Mouse (Mus musculus) stomach, embryonic 15.5 days (tissue): ENCODE measurements around the gene Ugt1a10. TPM values are rescaled to one million over a fixed set of nuclear protein-coding genes. Genes with fewer than 3 reads are reported as not detected.

Experiments used
- ATAC-seq: fragments of 200-750 bp; cut with Nextera tagmentation; 2 replicates; pipeline ENCODE4 v1.8.0; 2017; ENCODE audit warnings: low read depth, moderate number of reproducible peaks, moderate TSS enrichment; ENCODE audit not compliant: insufficient read depth, low FRiP score
- H3K27ac ChIP-seq: fragments of 300-500 bp; sonication (generic); 2 replicates; pipeline ENCODE4 v1.5.1; 2015; ENCODE audit warnings: mild to moderate bottlenecking, inconsistent platforms
- H3K27me3 ChIP-seq: fragments of 300-500 bp; sonication (generic); replicated peaks from 2 replicates; pipeline ENCODE4 v1.6.1; 2015; ENCODE audit warnings: inconsistent platforms
- H3K36me3 ChIP-seq: fragments of 300-500 bp; sonication (generic); 2 replicates; pipeline ENCODE4 v1.6.1; 2015; ENCODE audit warnings: inconsistent platforms
- H3K4me1 ChIP-seq: fragments of 300-500 bp; sonication (generic); 2 replicates; pipeline ENCODE4 v1.6.1; 2015; ENCODE audit warnings: inconsistent platforms
- H3K4me2 ChIP-seq: fragments of 300-500 bp; sonication (generic); 2 replicates; pipeline ENCODE4 v1.6.1; 2015; ENCODE audit warnings: mild to moderate bottlenecking, inconsistent platforms
- H3K4me3 ChIP-seq: fragments of 300-500 bp; sonication (generic); replicated peaks from 2 replicates; pipeline ENCODE4 v1.5.1; 2015; ENCODE audit warnings: inconsistent platforms
- H3K9ac ChIP-seq: fragments of 300-500 bp; sonication (generic); 2 replicates; pipeline ENCODE4 v1.6.1; 2015; ENCODE audit warnings: inconsistent platforms
- H3K9me3 ChIP-seq: fragments of 300-500 bp; sonication (generic); 2 replicates; pipeline ENCODE4 v1.6.1; 2016; ENCODE audit warnings: inconsistent platforms
- WGBS: fragments of 180-500 bp; shearing (Covaris S2); methylation state at CpG from one replicate; pipeline ENCODE4 v1.1.7; 2015; 5-methylcytosine and 5-hydroxymethylcytosine counted together
- polyA plus RNA-seq: library from polyadenylated mRNA; unstranded; fragments of >200 nt; fragmentation: Nextera tagmentation; extraction: Ambion mirVana; gene quantifications from 2 replicates; pipeline ENCODE4 v1.2.1, GENCODE M21; 2015

Ugt1a10 gene
- polyA plus RNA-seq, 1 experiment from 2014 or later = not detected

DNA sequence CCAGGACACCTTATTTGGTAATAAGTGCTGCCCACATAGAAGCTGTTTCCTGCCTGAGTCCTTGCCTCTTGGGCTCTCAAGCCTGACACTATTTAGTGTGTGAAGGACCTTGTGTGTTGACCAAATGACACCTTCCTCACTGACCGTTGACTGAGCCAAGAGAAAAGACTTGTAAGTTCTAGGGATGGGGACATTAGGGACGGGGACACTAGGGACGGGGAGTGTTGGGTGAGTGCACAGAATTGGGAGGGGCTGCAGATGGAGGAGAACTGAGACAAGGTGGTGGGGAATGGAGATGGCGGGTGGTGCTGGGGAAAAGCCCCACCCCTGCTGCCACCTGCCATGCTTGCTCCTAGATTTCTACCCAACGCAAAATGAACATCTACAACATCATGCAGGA, 174.8 kb downstream of the Ugt1a10 start:
- Histone ChIP-seq H3K4me2 (no peak overlapping the region), H3K4me1 (no peaks in the 10 kb centered on the region), H3K27ac (no peak overlapping the region), H3K36me3 (no peaks in the 10 kb centered on the region), H3K9me3 (peaks cover 8% of the 10 kb centered on the region), H3K9ac (no peak overlapping the region), H3K27me3 (no peaks in the 10 kb centered on the region), H3K4me3 (no peak overlapping the region)
- WGBS = 83% methylated on average over 5 of the region's 5 CpGs
- no peak for ATAC-seq

- peaks cover 6% of the 10 kb centered on the region for H3K9me3 ChIP-seq
- no peak for ATAC-seq
- WGBS = 75% methylated on average over 7 of the region's 7 CpGs
Observed at GRCm38 (mm10) chr1:88230421-88230820, 175.2 kb downstream of the Ugt1a10 start.

DNA sequence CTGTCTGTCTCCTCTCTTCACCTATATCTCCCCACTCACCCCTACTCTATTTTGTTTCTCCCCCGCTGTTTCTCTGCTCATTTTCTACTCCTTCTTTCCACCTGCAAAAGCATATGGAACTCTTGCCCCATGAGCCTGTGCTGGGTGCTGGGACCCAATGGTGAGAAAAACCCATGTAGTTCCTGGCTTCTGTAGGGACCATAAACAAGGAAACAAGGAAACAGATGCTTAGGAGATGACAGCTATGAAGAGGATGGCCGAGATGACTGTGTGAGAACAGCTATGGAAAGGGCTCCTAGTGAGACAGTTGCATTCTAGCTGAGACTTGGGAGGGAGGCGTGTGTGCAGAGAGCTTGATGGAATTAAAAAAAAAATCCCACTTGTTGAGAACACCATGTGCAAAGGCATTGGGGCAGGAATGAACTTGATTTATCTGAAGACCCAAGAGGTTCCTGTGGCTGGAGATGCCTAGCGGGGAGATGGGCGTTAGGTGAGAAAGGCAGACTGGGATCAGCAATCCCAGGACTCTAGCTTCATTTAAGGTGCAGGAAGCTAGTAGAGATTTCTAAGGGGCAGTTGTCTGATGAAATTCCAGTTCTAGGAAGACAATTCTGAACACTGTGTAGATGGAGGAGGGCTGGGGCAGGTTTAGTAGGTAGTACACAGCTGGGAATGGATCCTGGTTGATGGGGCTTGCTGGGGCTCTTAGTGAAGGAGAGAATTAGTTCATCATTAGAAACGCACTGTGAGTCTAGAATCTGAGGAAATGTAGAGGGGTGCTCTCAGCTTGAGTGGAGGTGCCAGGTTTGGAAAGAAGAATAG, 176.0 kb downstream of the Ugt1a10 start:
- Histone ChIP-seq H3K36me3 (no peaks in the 10 kb centered on the region), H3K27ac (no peak overlapping the region), H3K9me3 (peaks cover 7% of the 10 kb centered on the region; the same call in 1 of the 2 replicates), H3K9ac (no peak overlapping the region), H3K27me3 (no peaks in the 10 kb centered on the region), H3K4me3 (no peak overlapping the region), H3K4me2 (no peak overlapping the region), H3K4me1 (no peaks in the 10 kb centered on the region)
- no peak for ATAC-seq
- 77% methylated on average over 6 of the region's 6 CpGs for WGBS

More at GRCm38 (mm10) chr1:88230421-88230820, 175.2 kb downstream of the Ugt1a10 start:
- no peak overlapping the region for H3K9ac ChIP-seq
- no peaks in the 10 kb centered on the region for H3K4me1 ChIP-seq
- no peak overlapping the region for H3K4me2 ChIP-seq
- no peak overlapping the region for H3K27ac ChIP-seq
- no peak overlapping the region for H3K4me3 ChIP-seq
- H3K36me3 ChIP-seq = no peaks in the 10 kb centered on the region
- no peaks in the 10 kb centered on the region for H3K27me3 ChIP-seq

GRCm38 (mm10) chr1:88231803-88232499, 176.8 kb downstream of the Ugt1a10 start:
- Histone ChIP-seq H3K27ac (no peak overlapping the region), H3K9ac (no peak overlapping the region), H3K9me3 (peaks cover 7% of the 10 kb centered on the region; the same call in 1 of the 2 replicates), H3K4me1 (no peaks in the 10 kb centered on the region), H3K4me2 (no peak overlapping the region), H3K36me3 (no peaks in the 10 kb centered on the region), H3K4me3 (no peak overlapping the region), H3K27me3 (no peaks in the 10 kb centered on the region)
- WGBS = 69% methylated on average over 7 of the region's 7 CpGs
- no peak for ATAC-seq

DNA sequence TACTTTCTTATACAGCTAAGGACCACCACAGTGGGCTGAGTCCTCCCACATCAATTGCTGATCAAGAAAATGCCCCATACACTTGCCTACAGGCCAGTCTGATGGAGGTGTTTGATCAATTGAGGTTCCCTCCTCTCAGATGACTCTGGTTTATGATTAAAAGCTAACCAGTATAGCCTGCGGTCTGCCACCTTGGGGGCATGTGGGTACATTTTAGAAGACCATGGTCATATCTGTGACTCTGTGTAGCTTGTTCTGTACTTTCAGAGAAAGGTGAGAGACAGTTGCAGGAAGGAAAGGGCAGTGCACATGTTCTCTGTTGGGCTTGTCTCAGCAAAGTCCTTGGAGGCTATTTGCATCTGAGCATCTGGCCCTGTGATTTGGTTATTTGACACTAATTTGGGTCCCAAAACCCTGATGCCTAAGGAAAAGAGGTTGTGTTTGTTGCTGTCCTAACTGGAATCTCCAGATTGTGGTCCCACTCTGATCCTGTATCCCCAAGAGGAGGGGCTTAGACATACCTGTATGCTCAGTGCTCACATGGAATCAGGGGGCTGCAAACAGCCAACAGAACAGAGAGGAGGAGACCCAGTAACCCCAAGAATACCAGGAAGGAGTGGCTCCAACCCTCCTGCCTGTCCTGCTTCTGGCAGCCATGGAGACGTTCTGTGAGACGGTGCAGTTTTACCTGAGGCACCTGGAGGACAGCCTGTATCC, 177.6 kb downstream of the Ugt1a10 start:
- no peak; the same call in 1 of the 2 replicates for ATAC-seq
- H3K9me3 ChIP-seq = peaks cover 10% of the 10 kb centered on the region; the same call in 1 of the 2 replicates
- WGBS = 59% methylated on average over 3 of the region's 3 CpGs

DNA sequence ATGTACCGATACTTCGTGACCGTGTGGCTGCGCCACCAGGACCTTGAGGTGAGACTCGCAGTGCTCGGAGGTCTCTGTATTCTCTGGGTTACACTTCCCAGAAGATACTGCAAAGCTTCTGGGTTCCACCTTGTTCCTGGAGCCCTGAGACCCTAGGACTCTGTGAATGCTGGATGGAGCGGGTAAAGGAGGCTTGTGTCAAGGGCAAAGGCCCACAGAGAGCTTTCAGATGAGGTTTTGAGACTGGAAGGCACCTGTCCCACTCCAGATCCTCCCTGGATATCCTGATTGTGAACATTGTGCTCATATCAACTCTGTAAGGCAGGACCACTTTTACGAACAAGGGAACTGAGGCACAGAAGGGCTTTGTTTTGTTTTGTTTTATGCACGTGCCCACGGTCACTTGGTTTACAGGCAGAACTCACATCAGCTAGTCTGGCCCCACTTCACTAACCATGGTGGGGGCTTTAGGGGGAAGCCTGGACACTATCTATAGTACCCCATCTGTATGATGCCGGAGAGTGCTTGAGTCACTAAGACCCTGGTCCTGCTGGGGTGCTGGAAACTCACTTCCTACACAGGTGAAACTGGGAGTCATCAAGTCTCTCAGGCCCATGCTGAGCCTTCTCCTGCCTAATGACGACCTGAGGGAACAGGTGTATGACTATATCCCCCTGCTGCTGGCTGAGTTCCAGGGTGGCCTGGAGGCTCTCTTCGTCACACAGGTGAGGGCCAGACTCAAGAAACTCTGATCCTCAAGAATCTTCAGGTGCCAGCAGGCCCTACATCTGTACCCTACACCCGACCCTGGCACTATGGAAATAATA, 178.4 kb downstream of the Ugt1a10 start:
- Histone ChIP-seq H3K4me3 (no peak overlapping the region), H3K4me2 (no peak overlapping the region)
- no peak for ATAC-seq

More for the DNA sequence above, 177.6 kb downstream of the Ugt1a10 start:
- Histone ChIP-seq H3K4me2 (no peak overlapping the region), H3K9ac (no peak overlapping the region), H3K36me3 (no peaks in the 10 kb centered on the region), H3K27ac (no peak overlapping the region), H3K4me3 (no peak overlapping the region), H3K27me3 (no peaks in the 10 kb centered on the region), H3K4me1 (no peaks in the 10 kb centered on the region)

GRCm38 (mm10) chr1:88234248-88234610, 179.0 kb downstream of the Ugt1a10 start:
- no peak for ATAC-seq
- Histone ChIP-seq H3K4me1 (no peaks in the 10 kb centered on the region), H3K36me3 (no peaks in the 10 kb centered on the region), H3K4me2 (no peak overlapping the region), H3K27me3 (no peaks in the 10 kb centered on the region), H3K4me3 (no peak overlapping the region), H3K9me3 (peaks cover 23% of the 10 kb centered on the region; the same call in 1 of the 2 replicates), H3K9ac (no peak overlapping the region), H3K27ac (no peak overlapping the region)
- WGBS = 64% methylated on average over 4 of the region's 4 CpGs

More for the DNA sequence above, 178.4 kb downstream of the Ugt1a10 start:
- Histone ChIP-seq H3K9me3 (peaks cover 18% of the 10 kb centered on the region; the same call in 1 of the 2 replicates), H3K27me3 (no peaks in the 10 kb centered on the region), H3K9ac (no peak overlapping the region), H3K4me1 (no peaks in the 10 kb centered on the region), H3K36me3 (no peaks in the 10 kb centered on the region), H3K27ac (no peak overlapping the region)
- 66% methylated on average over 14 of the region's 14 CpGs for WGBS

- no peaks in the 10 kb centered on the region for H3K4me1 ChIP-seq
- no peaks in the 10 kb centered on the region for H3K27me3 ChIP-seq
- no peak for ATAC-seq
- WGBS = 42% methylated on average over 5 of the region's 5 CpGs
- H3K4me2 ChIP-seq = no peak overlapping the region
- no peak overlapping the region for H3K27ac ChIP-seq
- H3K36me3 ChIP-seq = no peaks in the 10 kb centered on the region
- peaks cover 23% of the 10 kb centered on the region; the same call in 1 of the 2 replicates for H3K9me3 ChIP-seq
- H3K4me3 ChIP-seq = no peak overlapping the region
- H3K9ac ChIP-seq = no peak overlapping the region
Observed at GRCm38 (mm10) chr1:88234646-88235045, 179.5 kb downstream of the Ugt1a10 start.

DNA sequence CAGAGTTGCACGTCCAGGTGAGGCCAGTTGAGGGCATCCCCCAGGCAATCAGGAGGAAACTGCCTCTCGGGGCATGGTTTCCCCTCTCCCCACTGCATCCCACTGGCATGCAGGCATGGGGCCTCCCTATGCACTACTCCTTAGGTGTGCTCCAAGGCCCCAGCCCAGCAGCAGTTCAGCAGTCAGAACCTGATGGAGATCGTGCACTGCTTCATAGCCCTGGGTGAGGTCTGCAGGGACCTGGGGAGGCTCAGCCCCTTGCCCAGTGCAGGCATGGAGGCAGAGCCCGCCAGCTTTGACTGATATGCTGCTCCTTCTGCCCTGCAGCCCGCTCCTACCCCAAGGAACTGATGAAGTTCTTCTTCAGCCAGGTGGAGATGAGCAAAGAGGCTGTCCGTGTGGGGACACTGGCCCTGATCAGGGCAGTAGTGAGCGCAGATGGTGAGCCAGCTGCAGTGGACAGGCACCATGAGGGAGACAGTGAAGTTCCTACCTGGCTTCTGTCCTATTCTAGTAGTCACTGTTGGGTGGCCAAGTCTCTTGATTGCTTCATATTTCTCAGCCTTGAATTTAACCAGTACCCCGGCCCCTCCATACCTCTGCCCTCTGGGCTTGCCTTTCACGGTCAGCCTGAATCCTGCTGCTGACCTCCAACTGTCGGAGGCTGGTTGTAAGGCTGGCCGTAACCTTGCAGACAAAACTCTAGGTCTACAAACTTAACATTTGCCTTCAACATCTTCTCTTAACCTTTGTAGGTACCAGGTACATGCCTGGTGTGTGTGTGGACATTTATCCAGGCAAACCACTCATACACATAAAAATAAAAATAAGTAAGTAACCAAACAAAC, 180.1 kb downstream of the Ugt1a10 start:
- no peaks in the 10 kb centered on the region for H3K4me1 ChIP-seq
- H3K9me3 ChIP-seq = peaks cover 28% of the 10 kb centered on the region; the same call in 1 of the 2 replicates
- WGBS = 61% methylated on average over 11 of the region's 11 CpGs
- H3K4me3 ChIP-seq = no peak overlapping the region
- no peak overlapping the region for H3K27ac ChIP-seq
- H3K27me3 ChIP-seq = no peaks in the 10 kb centered on the region
- H3K9ac ChIP-seq = no peak overlapping the region
- ATAC-seq = peak; percentile 3; the same call in 1 of the 2 replicates
- H3K4me2 ChIP-seq = no peak overlapping the region
- H3K36me3 ChIP-seq = no peaks in the 10 kb centered on the region

DNA sequence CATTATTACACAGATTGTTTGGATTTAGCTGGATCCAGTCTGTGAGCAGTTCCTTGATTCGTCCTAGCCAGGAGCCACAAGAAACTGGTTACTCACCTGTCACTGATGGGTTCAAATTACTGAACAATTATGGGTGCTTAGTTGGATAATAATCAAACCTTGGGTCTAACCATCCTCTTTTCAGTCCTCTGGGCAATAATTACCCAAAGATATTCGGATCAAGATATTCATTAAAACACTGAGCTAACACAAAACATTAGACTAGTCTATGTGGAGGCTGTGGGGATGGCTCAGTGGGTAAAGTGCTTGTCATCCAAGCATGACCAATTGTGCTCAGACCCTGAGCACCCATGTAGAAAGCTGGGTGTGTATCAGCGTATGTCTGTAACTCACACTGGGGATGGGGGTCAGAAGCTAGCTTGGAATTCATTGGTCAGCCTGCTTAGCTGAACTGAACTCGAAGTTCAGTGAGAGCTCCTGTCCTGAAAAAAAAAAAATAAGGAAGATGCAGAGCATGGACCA, 180.8 kb downstream of the Ugt1a10 start:
- Histone ChIP-seq H3K27me3 (no peaks in the 10 kb centered on the region), H3K4me3 (no peak overlapping the region), H3K27ac (no peak overlapping the region), H3K36me3 (no peaks in the 10 kb centered on the region), H3K4me2 (no peak overlapping the region), H3K9me3 (peaks cover 29% of the 10 kb centered on the region; the same call in 1 of the 2 replicates), H3K4me1 (no peaks in the 10 kb centered on the region), H3K9ac (no peak overlapping the region)
- 54% methylated on average over 4 of the region's 4 CpGs for whole genome bisulfite sequencing
- no peak for ATAC-seq
